Mouse (Mus musculus): ENCODE data around the gene Cr1l.

Cr1l gene
- long read RNA-seq, experiment 1, transcript Cr1l-201 (10 exons, 1,651 nt): major isoform, 27 of 68 reads
- long read RNA-seq, experiment 1, partial matches to known transcripts: 8 of 68 reads
- long read RNA-seq, experiment 1, other reads (novel, unspliced or antisense): 29 of 68 reads
- long read RNA-seq, experiment 2, transcript Cr1l-202 (6 exons, 913 nt): minor isoform, 6 of 108 reads
- long read RNA-seq, experiment 2, transcript Cr1l-201 (10 exons, 1,651 nt): major isoform, 33 of 108 reads
- long read RNA-seq, experiment 2, partial matches to known transcripts: 28 of 108 reads
- long read RNA-seq, experiment 2, other reads (novel, unspliced or antisense): 39 of 108 reads

DNA sequence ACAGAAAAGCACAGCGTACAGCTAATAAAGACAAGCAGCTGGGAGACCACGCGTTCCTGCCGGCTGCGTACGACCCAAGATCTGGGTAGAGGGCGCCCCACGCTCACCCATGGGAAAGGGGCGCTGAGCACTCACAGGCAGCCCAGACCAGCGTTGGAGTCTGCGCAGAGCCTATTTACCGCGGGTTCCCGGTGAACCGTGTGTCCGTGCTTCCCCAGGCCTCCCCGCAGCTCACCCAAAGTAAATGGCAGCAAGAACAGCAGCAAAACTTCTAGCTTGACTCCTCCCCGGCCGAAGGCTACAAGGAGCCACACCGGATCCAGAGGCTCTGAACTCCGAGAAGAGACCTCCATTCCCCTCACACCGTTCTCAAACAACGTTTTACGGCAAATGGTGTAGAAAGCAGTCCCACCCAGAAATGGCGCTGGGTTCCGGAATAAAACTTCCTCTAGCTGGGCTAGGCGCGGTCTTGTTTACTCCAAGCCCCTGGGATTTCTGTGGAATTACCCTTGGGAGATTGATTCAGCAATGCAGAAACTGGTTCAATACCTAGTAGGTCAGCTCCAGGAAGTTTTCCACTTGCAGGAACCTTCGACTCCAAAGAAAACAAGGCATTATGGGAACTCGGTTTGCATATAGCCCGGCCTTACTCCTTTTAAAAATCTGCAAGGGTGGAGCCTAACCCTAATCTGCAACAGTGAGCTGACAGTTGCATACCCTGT is at the start of gene Cr1l:
Gene Cr1l (minus strand): TSS at position 634 of the 722 bp plus-strand sequence.
- intact Hi-C loops (cut with DNase I): loop anchor here (10.0 kb wide), 1 partner anchor 156 kb away; no protein-coding TSS in a partner anchor

DNA sequence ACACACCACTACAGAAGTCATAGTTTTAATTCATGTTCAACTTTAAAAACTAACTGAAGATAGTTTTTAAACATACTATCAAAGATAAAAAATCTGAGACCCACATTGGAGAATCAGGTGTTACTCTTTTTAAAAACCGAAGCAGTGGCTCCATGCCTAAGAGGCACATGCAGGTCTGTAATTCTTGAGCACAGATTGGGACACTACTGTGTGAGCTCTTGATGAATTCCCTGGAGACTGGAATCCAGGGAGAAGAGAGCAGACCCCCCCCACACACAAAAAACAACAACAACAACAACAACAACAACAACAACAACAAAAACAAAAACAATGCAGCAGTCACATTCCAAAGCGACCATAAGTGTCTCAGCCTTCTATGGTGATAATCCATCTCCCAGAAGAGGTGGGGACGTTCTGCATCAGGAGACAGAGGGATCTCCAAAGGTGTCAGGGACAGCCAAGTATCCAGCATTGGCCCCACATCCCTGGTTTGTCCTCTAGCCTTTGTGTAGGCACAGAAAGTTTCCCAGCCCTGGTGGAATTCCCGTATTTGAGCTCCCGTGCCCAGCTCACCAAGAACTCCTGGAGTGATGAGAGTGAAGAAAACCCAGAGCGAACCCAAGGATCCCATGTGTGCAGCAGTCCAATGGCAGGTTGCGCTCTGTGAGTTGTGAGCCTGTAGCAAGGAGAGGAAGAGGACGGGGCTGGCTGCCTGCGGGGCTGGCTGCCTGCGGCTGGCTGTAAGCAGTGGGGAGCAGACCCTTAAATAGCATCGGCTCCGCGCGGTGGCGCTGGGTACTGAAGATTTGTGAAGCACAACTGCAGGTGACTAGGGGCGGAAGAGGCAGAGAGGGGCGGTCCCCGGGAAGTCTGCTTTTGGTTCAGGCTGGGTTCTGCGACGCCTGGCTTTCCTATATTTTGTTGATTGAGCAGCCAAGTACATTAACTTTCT is 44.9 kb upstream of the Cr1l start, which contains the start of gene Cr2:
Gene Cr2 (minus strand): TSS at position 737 of the 952 bp plus-strand sequence.
- intact Hi-C loops (cut with DNase I): no loop called here

DNA sequence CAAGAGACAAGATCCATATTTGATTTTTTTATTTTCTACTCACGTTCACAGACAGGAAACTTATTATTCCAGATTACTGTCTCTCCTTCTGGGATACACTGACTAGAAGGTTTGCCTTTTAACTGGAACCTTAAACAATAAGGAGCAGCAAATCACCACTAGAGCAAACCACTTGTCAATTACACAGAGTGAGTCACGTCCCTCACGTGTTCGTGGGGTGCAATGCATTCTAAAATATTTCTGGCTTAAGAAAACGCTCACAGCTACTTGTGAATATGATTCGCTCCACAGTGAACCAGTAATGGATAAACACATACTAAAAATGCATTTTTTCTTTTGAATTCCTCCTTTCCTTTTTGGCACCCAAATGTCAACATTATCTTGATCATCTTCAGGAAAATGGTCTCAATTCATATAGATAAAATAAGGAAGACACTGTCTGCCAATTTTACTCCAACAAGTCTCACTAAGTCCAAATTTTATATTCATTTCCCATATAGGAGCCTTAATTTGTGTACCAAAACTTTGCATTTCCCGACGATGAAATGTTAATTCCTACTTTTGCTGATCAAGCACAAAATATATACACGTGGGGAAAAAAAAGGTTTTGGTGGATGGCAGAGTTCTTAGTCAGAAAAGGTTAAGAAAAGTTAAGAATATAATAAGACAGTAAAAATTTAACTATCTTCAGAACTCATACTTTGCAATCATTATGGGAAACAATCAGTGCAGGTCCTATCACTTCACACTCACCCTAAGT is 33.8 kb upstream of the Cr1l start:
- intact Hi-C loops (cut with DNase I): no loop called here

DNA sequence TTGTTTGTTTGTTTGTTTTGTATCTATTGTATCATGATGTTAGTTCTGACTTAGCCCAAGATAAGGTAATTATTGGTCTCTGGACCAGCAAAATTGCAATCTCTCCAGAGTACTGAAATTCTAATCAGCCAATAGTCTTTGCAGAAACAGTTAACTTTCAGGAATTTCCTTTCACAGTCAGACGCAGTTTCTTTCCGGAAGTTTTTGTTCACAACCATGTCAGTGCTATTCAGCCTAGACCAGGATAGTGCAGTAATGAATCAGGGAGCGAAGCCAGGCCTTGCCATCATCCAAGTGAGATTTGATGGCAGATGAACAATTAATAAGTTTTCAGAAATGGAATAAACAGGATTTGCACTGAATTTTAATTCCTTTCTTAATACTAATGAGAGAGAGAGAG is 684 bp upstream of the Cr1l start:
- intact Hi-C loops (cut with DNase I): loop anchor here (10.0 kb wide), 1 partner anchor 157 kb away; no protein-coding TSS in a partner anchor

DNA sequence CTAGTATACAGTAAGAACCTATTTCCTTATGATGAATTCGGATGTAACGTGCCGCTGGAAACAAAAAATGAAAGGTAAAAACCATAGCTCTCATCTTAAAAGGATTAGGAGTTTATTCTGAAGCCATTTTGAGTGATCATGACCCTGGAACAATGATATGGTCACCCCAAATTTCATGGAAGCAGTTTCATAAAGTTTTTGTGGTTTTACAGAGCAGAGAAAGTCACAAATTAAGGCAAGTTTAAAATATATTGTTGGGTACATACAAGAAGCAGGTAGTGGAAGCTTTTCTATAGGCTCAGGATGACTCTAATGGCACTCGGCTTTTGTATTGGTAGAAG is 259 bp upstream of the Cr1l start:
- intact Hi-C loops (cut with DNase I): loop anchor here (10.0 kb wide), 1 partner anchor 157 kb away; no protein-coding TSS in a partner anchor

DNA sequence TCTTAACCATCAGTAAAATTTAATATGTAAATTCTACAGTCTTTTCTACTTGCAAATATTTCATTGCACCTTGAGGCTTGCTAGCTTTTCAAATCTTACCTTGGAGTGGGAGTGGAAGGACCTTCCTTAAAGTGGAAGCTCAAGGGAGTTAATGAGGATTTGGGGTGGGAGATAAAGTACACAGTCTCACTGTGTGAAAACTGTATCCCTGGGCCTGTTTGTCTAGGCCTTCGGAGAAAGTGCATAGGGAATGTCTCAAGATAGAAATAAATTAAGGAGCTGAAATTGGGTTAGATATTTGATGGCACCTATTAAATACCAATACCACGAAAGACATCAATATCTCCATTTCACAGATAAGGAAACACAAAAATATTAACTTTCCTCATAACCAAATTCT is 907 bp downstream of the Cr1l start:
- intact Hi-C loops (cut with DNase I): loop anchor here (10.0 kb wide), 1 partner anchor 156 kb away; no protein-coding TSS in a partner anchor

DNA sequence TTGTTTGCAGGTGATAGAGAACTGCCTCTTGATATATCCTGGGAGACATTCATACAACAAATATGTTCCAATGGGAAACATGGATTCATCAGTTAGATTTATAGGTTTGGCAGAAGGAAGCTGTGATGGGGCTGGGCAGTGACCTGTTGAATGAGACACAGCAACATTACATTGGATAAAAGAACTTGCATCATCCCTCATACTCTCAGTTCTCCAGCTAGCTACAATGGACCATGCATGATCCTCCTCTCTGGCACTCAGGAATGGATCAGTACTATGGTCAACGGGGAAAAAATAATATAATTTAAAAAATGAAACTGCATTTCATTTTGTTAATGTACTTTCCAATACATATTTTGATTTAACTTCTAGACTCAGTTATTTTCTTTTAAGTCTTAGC is 1.5 kb downstream of the Cr1l start:
- intact Hi-C loops (cut with DNase I): loop anchor here (10.0 kb wide), 1 partner anchor 155 kb away; no protein-coding TSS in a partner anchor

DNA sequence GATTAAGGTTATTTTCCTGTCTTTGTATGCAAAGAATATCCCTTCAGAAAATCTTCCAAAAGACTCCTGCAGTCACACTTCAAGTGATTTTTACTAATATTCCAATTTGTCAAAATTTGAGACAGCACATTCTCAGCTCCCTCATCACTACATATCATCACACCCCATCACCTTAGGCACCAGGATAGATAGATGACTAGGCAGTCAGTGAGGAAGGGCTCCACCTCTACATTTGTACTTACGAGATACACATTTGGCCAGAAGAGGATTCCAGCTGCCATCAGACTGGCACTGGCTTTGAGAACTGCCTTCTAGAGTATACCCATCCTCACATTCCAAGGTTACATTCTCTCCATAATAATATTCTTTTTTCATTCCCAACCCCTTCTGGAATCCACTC is 17.0 kb downstream of the Cr1l start:
- intact Hi-C loops (cut with DNase I): no loop called here

DNA sequence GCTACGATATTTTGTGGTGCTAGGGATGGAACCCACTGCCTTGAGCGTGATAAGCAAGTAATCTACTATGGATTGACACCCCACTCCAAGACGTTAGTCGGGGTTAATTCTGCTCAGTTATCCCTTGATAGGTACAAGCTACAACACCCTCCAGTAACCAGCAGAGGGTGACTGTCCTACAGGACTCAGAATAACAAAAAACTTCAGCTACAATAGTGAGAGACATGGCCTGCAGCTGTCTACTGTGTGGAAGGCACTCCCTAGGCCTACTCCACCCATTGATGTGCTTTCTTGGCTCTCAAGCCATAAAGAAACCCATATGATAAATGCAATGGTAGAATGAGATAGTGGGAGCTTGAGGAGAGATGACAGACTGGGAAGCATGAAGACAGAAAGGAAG is 17.8 kb downstream of the Cr1l start:
- intact Hi-C loops (cut with DNase I): no loop called here

DNA sequence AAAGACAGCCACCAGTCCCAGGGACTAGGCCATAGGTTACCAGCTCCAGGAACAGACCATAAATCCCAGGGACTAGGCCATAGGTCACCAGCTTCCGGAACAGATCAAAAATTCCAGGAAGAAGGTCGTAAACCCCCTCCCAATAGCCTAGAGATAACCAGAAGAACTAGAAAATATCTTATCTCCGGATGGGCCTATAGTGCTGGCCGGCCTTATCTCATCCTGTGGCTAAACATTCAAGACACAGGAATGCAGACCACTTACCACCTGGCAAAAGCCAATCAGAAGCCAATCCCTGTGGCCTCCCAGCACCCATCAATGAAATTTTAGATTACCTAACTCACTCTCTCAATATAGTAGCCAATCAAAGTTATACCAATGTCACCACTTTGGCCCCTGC is 30.7 kb downstream of the Cr1l start:
- intact Hi-C loops (cut with DNase I): no loop called here

DNA sequence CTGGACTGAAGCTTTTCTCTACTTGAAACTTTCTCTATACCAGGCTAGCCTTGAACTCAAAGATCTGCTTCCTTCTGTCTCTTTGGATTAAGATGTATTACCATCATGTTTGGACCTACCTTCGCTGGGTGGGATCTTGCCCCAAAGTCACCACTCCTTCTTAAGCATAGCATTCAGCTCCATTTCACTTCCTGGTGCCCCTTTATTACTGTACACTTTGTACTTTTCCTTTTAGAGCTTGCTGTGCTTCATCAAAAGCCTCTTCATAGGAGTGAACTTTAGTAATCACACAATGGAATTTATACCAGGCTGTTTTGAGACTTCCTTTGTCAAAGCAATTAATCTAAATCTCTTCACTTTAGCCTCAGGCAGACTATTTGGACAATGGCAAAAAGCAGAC is 33.4 kb downstream of the Cr1l start:
- intact Hi-C loops (cut with DNase I): no loop called here

DNA sequence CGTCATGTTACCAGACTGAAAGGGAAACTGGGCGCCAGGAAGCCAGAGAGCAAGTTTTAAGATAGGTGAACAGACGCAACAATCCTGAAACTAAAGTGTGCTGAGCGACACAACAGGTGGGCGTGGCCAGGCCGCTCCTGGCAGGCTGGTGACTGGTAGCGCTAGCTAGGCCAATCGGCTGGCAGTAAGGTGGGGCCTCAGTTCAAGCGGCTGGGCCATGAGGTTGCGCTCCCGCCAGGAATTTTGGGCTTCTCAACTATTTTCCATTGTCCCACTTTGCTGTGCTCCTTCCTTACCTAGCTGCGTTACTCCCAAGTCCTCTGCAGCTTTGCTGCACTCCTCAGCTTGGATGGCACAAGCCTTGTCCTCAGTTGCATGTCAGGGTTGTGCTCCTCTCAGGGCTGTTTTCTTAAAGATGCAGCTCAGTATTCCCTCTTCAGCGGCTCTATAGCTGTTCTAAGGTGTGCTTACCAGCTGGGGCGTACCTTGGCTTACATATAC is 39.1 kb downstream of the Cr1l start, which contains the start of gene Cd46:
Gene Cd46 (minus strand): TSS at position 30 of the 501 bp plus-strand sequence.
- intact Hi-C loops (cut with DNase I): no loop called here

DNA sequence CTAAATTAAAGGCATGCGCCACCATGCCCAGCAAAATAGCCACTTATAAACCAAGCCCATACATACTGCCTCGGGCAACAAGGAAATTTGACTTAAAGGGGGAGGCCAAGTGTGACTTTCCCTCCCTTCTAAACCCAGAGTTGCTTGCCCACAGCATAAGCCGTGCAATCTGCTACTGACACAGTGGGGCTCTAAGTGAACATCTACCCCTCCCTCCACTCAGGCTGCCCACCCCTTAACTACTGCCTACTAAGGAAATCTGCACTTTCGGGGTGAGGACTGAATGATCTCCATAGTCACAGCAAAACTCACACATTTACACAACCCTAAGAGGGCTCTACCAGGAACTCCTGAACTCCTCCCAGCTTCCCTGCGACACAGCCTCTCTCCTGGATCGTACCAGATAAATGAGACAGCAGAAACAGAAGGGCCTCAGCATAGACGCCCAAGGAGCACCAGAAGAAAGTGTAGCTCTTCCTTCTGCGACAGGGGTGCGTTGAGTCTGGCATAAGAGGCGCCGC is 39.6 kb downstream of the Cr1l start:
- intact Hi-C loops (cut with DNase I): no loop called here

DNA sequence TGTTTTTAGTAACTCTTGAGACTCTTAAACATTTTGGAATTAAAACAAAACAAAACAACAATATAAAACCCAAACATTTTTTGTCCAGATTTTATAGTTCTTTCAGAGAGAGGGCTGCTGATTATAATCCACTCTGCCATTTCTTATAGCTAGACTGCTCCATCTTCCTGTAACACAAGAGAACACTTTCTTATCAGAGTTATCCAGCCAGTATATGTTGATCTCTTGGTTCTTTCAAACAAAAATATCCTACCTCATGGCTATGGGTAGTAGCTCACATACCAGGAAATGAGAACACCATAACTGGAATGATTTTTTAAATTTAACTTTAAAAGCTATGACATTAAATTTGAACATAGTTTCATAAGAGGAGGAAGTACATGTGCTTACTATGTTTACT is 49.2 kb downstream of the Cr1l start:
- intact Hi-C loops (cut with DNase I): no loop called here

Data from adrenal gland (tissue).